Mouse (Mus musculus) MEL (cell line): Measurements from ENCODE around the gene Slco2b1.

Experiments used
- CTCF ChIP-seq, 3 experiments: IDR thresholded peaks in 2 of 3; conservative IDR thresholded peaks in 1 of 3; 2 replicates each; pipeline ENCODE4 v1.5.1; 2011 to 2012; ENCODE audit warnings: low read length in 3 of 3, low read depth in 2 of 3, mild to moderate bottlenecking in 2 of 3, improper control_type of control experiment in 1 of 3, inconsistent platforms in 1 of 3, mixed read lengths in 1 of 3, moderate library complexity in 1 of 3; ENCODE audit not compliant: control insufficient read depth in 1 of 3, insufficient read depth in 1 of 3, poor library complexity in 1 of 3, severe bottlenecking in 1 of 3
- HCFC1 ChIP-seq: IDR thresholded peaks from 2 replicates; pipeline ENCODE4 v1.6.1; 2012; ENCODE audit warnings: low read depth, mild to moderate bottlenecking, inconsistent platforms, low read length, improper control_type of control experiment, moderate library complexity
- KAT2A ChIP-seq: conservative IDR thresholded peaks from 2 replicates; pipeline ENCODE4 v1.6.1; 2012; ENCODE audit warnings: low read depth, low read length, improper control_type of control experiment, inconsistent platforms
- MAX ChIP-seq: IDR thresholded peaks from 2 replicates; pipeline ENCODE4 v1.6.1; 2011; ENCODE audit warnings: low read length, improper control_type of control experiment
- MAZ ChIP-seq: IDR thresholded peaks from 2 replicates; pipeline ENCODE4 v1.6.1; 2012; ENCODE audit warnings: low read depth, mild to moderate bottlenecking, inconsistent platforms, low read length, improper control_type of control experiment
- SMC3 ChIP-seq: IDR thresholded peaks from 2 replicates; pipeline ENCODE4 v1.6.1; 2011; ENCODE audit warnings: low read depth, low read length, improper control_type of control experiment
- USF1 ChIP-seq: IDR thresholded peaks from 2 replicates; pipeline ENCODE4 v1.6.1; 2014; ENCODE audit warnings: low read depth, mild to moderate bottlenecking, inconsistent platforms, low read length, improper control_type of control experiment, moderate library complexity
- USF2 ChIP-seq, 2 experiments: IDR thresholded peaks; 2 replicates each; pipeline ENCODE4 v1.6.1; 2011 to 2012; ENCODE audit warnings: improper control_type of control experiment in 2 of 2, low read length in 2 of 2, borderline replicate concordance in 1 of 2, inconsistent platforms in 1 of 2, low read depth in 1 of 2, mild to moderate bottlenecking in 1 of 2; ENCODE audit not compliant: insufficient read depth in 1 of 2
- ZMIZ1 ChIP-seq: IDR thresholded peaks from 2 replicates; pipeline ENCODE4 v1.6.1; 2012; ENCODE audit warnings: low read depth, mild to moderate bottlenecking, inconsistent platforms, low read length, improper control_type of control experiment, moderate library complexity
- ZNF384 ChIP-seq: IDR thresholded peaks from 2 replicates; pipeline ENCODE4 v1.6.1; 2012; ENCODE audit warnings: low read depth, mild to moderate bottlenecking, inconsistent platforms, low read length, improper control_type of control experiment

DNA sequence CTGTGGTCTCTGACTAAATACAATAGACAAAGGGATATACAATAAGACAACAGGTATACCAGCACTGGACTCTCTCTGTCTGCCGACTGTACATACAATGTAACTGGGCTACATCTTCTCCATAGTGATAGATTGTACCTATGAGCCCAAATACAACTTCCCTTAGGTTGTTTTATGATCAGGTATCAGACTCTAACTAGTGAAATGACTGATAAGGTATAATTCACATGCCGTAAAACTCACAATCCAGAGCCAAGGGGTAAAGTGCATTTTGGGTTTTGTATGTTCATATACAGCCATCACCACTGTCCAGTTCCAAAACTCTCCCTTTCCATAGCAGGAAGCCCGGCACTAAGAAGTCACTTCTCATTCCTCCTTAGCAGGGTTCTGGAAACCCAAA lies 17.8 kb downstream of the Slco2b1 start:
- TF ChIP-seq CTCF (IDR thresholded peaks at IDR 0.05 in 2 of 3, conservative IDR thresholded peaks at IDR 0.05 in 1 of 3; ENCODE audit: control insufficient read depth in 1 of 3, insufficient read depth in 1 of 3, low read depth in 2 of 3, low read length in 3 of 3, poor library complexity in 1 of 3, severe bottlenecking in 1 of 3), result no peak
- TF ChIP-seq ZNF384, result no peak
- TF ChIP-seq USF2 (IDR thresholded peaks at IDR 0.05; ENCODE audit: borderline replicate concordance in 1 of 2, insufficient read depth in 1 of 2, low read depth in 1 of 2, low read length in 2 of 2), result no peak
- no peak for TF ChIP-seq SMC3
- TF ChIP-seq ZMIZ1, result no peak
- no peak for TF ChIP-seq KAT2A
- no peak for TF ChIP-seq MAZ
- TF ChIP-seq HCFC1, result no peak
- TF ChIP-seq MAX, result no peak
- TF ChIP-seq USF1, result no peak
